Mouse (Mus musculus) liver, embryonic 14.5 days (tissue): ENCODE results near the gene Rpp14. TPM values are rescaled to one million over a fixed set of nuclear protein-coding genes. Genes with fewer than 3 reads are reported as not detected.

Source experiments
- ATAC-seq: fragments of 200-750 bp; cut with Nextera tagmentation; 2 replicates; pipeline ENCODE4 v1.8.0; 2017; ENCODE audit warnings: moderate number of reproducible peaks, mild to moderate bottlenecking, moderate library complexity; ENCODE audit not compliant: insufficient read depth
- DNase-seq, 3 experiments: peaks; one replicate each; pipeline ENCODE4 v3.0.0-alpha.2; 2012 to 2013; ENCODE audit warnings: low read depth in 3 of 3, low spot score in 3 of 3
- H3K27ac ChIP-seq: fragments of 300-500 bp; sonication (generic); 2 replicates; pipeline ENCODE4 v1.5.1; 2014; ENCODE audit warnings: moderate library complexity, mild to moderate bottlenecking, control low read depth, inconsistent platforms
- H3K27me3 ChIP-seq: fragments of 300-500 bp; sonication (generic); 2 replicates; pipeline ENCODE4 v1.6.1; 2014; ENCODE audit warnings: mild to moderate bottlenecking, low read length, moderate library complexity; ENCODE audit not compliant: control insufficient read depth, insufficient read depth
- H3K36me3 ChIP-seq: fragments of 300-500 bp; sonication (generic); replicated peaks from 2 replicates; pipeline ENCODE4 v1.6.1; 2014; ENCODE audit warnings: low read depth; ENCODE audit not compliant: control insufficient read depth, insufficient read depth
- H3K4me1 ChIP-seq, 2 experiments: fragments of 200-500 bp in 1 of 2; fragments of 300-500 bp in 1 of 2; sonication (generic) in 1 of 2; replicated peaks; 2 replicates each; pipeline ENCODE4 v1.6.1; 2012 to 2014; ENCODE audit warnings: antibody characterized with exemption in 1 of 2, inconsistent platforms in 1 of 2, low read length in 1 of 2; ENCODE audit not compliant: control insufficient read depth in 2 of 2, insufficient read depth in 2 of 2
- H3K4me2 ChIP-seq: fragments of 300-500 bp; sonication (generic); 2 replicates; pipeline ENCODE4 v1.6.1; 2014; ENCODE audit warnings: low read depth, mild to moderate bottlenecking, control low read depth, moderate library complexity
- H3K4me3 ChIP-seq, 2 experiments: fragments of 200-500 bp in 1 of 2; fragments of 300-500 bp in 1 of 2; sonication (generic) in 1 of 2; 2 replicates each; pipeline ENCODE4 v1.5.1; 2012 to 2014; ENCODE audit warnings: low read depth in 2 of 2, low read length in 2 of 2, mild to moderate bottlenecking in 2 of 2, control low read depth in 1 of 2, inconsistent platforms in 1 of 2, moderate library complexity in 1 of 2; ENCODE audit not compliant: insufficient read depth in 1 of 2
- H3K9ac ChIP-seq: fragments of 300-500 bp; sonication (generic); replicated peaks from 2 replicates; pipeline ENCODE4 v1.6.1; 2014; ENCODE audit warnings: mild to moderate bottlenecking, control low read depth, moderate library complexity
- H3K9me3 ChIP-seq: fragments of 300-500 bp; sonication (generic); 2 replicates; pipeline ENCODE4 v1.6.1; 2016; ENCODE audit warnings: low read length, mixed read lengths; ENCODE audit not compliant: control insufficient read depth
- CTCF ChIP-seq: IDR thresholded peaks from 2 replicates; pipeline ENCODE4 v1.5.1; 2016; ENCODE audit warnings: antibody characterized with exemption, low read depth, control low read depth
- EP300 ChIP-seq: IDR thresholded peaks from 2 replicates; pipeline ENCODE4 v1.6.1; 2016; ENCODE audit warnings: antibody characterized with exemption, low read depth
- WGBS: fragments of 180-500 bp; shearing (Covaris S2); extraction: QIAGEN DNeasy Blood & Tissue Kit; methylation state at CpG from one replicate; pipeline ENCODE4 v1.1.7; 2014; ENCODE audit not compliant: insufficient replicate concordance; 5-methylcytosine and 5-hydroxymethylcytosine counted together
- polyA plus RNA-seq, 2 experiments: library from polyadenylated mRNA; depleted of rRNA in 1 of 2; stranded (reverse) in 1 of 2; unstranded in 1 of 2; fragments of >200 nt; fragmentation: Nextera tagmentation in 1 of 2; extraction: Ambion mirVana in 1 of 2; gene quantifications; 2 replicates each; pipeline versions ENCODE4 v1.2.1 to v1.2.3; 2012 to 2014

The Rpp14 gene
- polyA plus RNA-seq, 2 experiments: 10.7 to 27.1 TPM

GRCm38 (mm10) chr14:8036406-8036805 lies 43.8 kb upstream of the Rpp14 start:
- H3K27ac ChIP-seq: no peak overlapping the region
- no peaks in the 10 kb centered on the region for H3K4me1 ChIP-seq
- no peak overlapping the region for H3K9ac ChIP-seq
- H3K4me2 ChIP-seq: no peak overlapping the region
- H3K4me3 ChIP-seq: no peak overlapping the region
- no peaks in the 10 kb centered on the region for H3K36me3 ChIP-seq
- TF ChIP-seq CTCF (no peak), EP300 (no peak)
- ATAC-seq (no peak), DNase-seq (no peak)
- 75% methylated on average over 5 of the region's 5 CpGs for WGBS
- H3K9me3 ChIP-seq: no peaks in the 10 kb centered on the region
- H3K27me3 ChIP-seq: no peaks in the 10 kb centered on the region

GRCm38 (mm10) chr14:8038150-8038549 lies 42.0 kb upstream of the Rpp14 start:
- DNase-seq (no peak), ATAC-seq (no peak)
- Histone ChIP-seq H3K4me3 (no peak overlapping the region), H3K9ac (no peak overlapping the region), H3K9me3 (no peaks in the 10 kb centered on the region), H3K27ac (no peak overlapping the region), H3K4me2 (no peak overlapping the region), H3K4me1 (no peaks in the 10 kb centered on the region), H3K36me3 (no peaks in the 10 kb centered on the region), H3K27me3 (no peaks in the 10 kb centered on the region)
- 15% methylated on average over 5 of the region's 5 CpGs for WGBS
- TF ChIP-seq CTCF (no peak), EP300 (no peak)

GRCm38 (mm10) chr14:8038791-8039448 lies 41.2 kb upstream of the Rpp14 start:
- 57% methylated on average over 7 of the region's 7 CpGs for WGBS
- no peak for DNase-seq
- no peaks in the 10 kb centered on the region for H3K4me1 ChIP-seq
- H3K9me3 ChIP-seq: no peaks in the 10 kb centered on the region
- no peak overlapping the region for H3K4me3 ChIP-seq
- H3K27ac ChIP-seq: no peak overlapping the region
- no peak overlapping the region for H3K4me2 ChIP-seq
- no peak overlapping the region for H3K9ac ChIP-seq
- ATAC-seq: no peak
- no peaks in the 10 kb centered on the region for H3K36me3 ChIP-seq
- no peaks in the 10 kb centered on the region for H3K27me3 ChIP-seq
- TF ChIP-seq EP300 (no peak), CTCF (no peak)

- ATAC-seq (no peak), DNase-seq (no peak)
- H3K4me2 ChIP-seq: no peak overlapping the region
- no peaks in the 10 kb centered on the region for H3K27me3 ChIP-seq
- no peaks in the 10 kb centered on the region for H3K9me3 ChIP-seq
- no peak overlapping the region for H3K27ac ChIP-seq
- H3K4me1 ChIP-seq: no peaks in the 10 kb centered on the region
- no peak overlapping the region for H3K9ac ChIP-seq
- no peaks in the 10 kb centered on the region for H3K36me3 ChIP-seq
- TF ChIP-seq CTCF (no peak), EP300 (no peak)
- no peak overlapping the region for H3K4me3 ChIP-seq
- WGBS: 38% methylated on average over 3 of the region's 3 CpGs
Observed at GRCm38 (mm10) chr14:8040179-8040578, 40.0 kb upstream of the Rpp14 start.

GRCm38 (mm10) chr14:8040911-8041678 lies 39.1 kb upstream of the Rpp14 start:
- Histone ChIP-seq H3K9ac (no peak overlapping the region), H3K4me1 (no peaks in the 10 kb centered on the region), H3K9me3 (no peaks in the 10 kb centered on the region), H3K27me3 (no peaks in the 10 kb centered on the region), H3K36me3 (no peaks in the 10 kb centered on the region), H3K4me2 (no peak overlapping the region), H3K4me3 (no peak overlapping the region), H3K27ac (no peak overlapping the region)
- no peak for DNase-seq
- WGBS: 66% methylated on average over 12 of the region's 12 CpGs
- no peak for ATAC-seq
- TF ChIP-seq EP300 (no peak), CTCF (no peak)
